Mouse (Mus musculus) embryonic facial prominence, embryonic 13.5 days (tissue): ENCODE measurements around the gene Atp1a1. TPM values are rescaled to one million over a fixed set of nuclear protein-coding genes. Genes with fewer than 3 reads are reported as not detected.

Experiments used
- ATAC-seq: fragments of 200-750 bp; cut with Nextera tagmentation; 2 replicates; pipeline ENCODE4 v1.8.0; 2017; ENCODE audit warnings: low read depth; ENCODE audit not compliant: insufficient number of reproducible peaks, insufficient read depth, low FRiP score, low TSS enrichment
- H3K27ac ChIP-seq: fragments of 300-500 bp; sonication (generic); 2 replicates; pipeline ENCODE4 v1.5.1; 2015; ENCODE audit warnings: moderate library complexity, mild to moderate bottlenecking, inconsistent platforms
- H3K27me3 ChIP-seq: fragments of 300-500 bp; sonication (generic); 2 replicates; pipeline ENCODE4 v1.6.1; 2015; ENCODE audit warnings: mild to moderate bottlenecking, inconsistent platforms
- H3K36me3 ChIP-seq: fragments of 300-500 bp; sonication (generic); 2 replicates; pipeline ENCODE4 v1.6.1; 2015; ENCODE audit warnings: mild to moderate bottlenecking, inconsistent platforms
- H3K4me1 ChIP-seq: fragments of 300-500 bp; sonication (generic); 2 replicates; pipeline ENCODE4 v1.6.1; 2015; ENCODE audit warnings: inconsistent platforms
- H3K4me2 ChIP-seq: fragments of 300-500 bp; sonication (generic); 2 replicates; pipeline ENCODE4 v1.6.1; 2015; ENCODE audit warnings: moderate library complexity, mild to moderate bottlenecking, inconsistent platforms
- H3K4me3 ChIP-seq: fragments of 300-500 bp; sonication (generic); 2 replicates; pipeline ENCODE4 v1.5.1; 2015; ENCODE audit warnings: mild to moderate bottlenecking, inconsistent platforms
- H3K9ac ChIP-seq: fragments of 300-500 bp; sonication (generic); 2 replicates; pipeline ENCODE4 v1.6.1; 2015; ENCODE audit warnings: mild to moderate bottlenecking, inconsistent platforms
- H3K9me3 ChIP-seq: fragments of 300-500 bp; sonication (generic); 2 replicates; pipeline ENCODE4 v1.6.1; 2016; ENCODE audit warnings: inconsistent platforms
- WGBS: fragments of 180-500 bp; shearing (Covaris S2); methylation state at CpG from one replicate; pipeline ENCODE4 v1.1.7; 2015; ENCODE audit warnings: mixed read lengths; 5-methylcytosine and 5-hydroxymethylcytosine counted together
- polyA plus RNA-seq: library from polyadenylated mRNA; unstranded; fragments of >200 nt; fragmentation: Nextera tagmentation; extraction: Ambion mirVana; gene quantifications from 2 replicates; pipeline ENCODE4 v1.2.1, GENCODE M21; 2015

The Atp1a1 gene
- polyA plus RNA-seq, 1 experiment from 2014 or later = 61.7 TPM

- Histone ChIP-seq H3K36me3 (no peaks in the 10 kb centered on the region), H3K27ac (peak overlapping the region; percentile 80; the same call in 1 of the 2 replicates), H3K9ac (no peak overlapping the region), H3K4me1 (peaks cover 25% of the 10 kb centered on the region), H3K4me2 (peak overlapping the region; percentile 26; the same call in 1 of the 2 replicates), H3K9me3 (no peaks in the 10 kb centered on the region), H3K27me3 (no peaks in the 10 kb centered on the region), H3K4me3 (no peak overlapping the region)
- 0 out of 2 replicates have a peak, but pooled peaks have one; percentile 10 for ATAC-seq
- 47% methylated on average over 8 of the region's 8 CpGs for WGBS
These were observed 6.7 kb upstream of the Atp1a1 start for GRCm38 (mm10) chr3:101611012-101611812.

GRCm38 (mm10) chr3:101609302-101609701 is 4.8 kb upstream of the Atp1a1 start:
- ATAC-seq = no peak
- Histone ChIP-seq H3K9me3 (no peaks in the 10 kb centered on the region), H3K36me3 (no peaks in the 10 kb centered on the region), H3K4me1 (peaks cover 35% of the 10 kb centered on the region), H3K9ac (no peak overlapping the region), H3K4me2 (no peak overlapping the region), H3K27me3 (no peaks in the 10 kb centered on the region), H3K4me3 (no peak overlapping the region), H3K27ac (no peak overlapping the region)
- 92% methylated on average over 5 of the region's 5 CpGs for WGBS

GRCm38 (mm10) chr3:101606861-101607455 is 2.5 kb upstream of the Atp1a1 start:
- H3K36me3 ChIP-seq = no peaks in the 10 kb centered on the region
- peaks cover 45% of the 10 kb centered on the region for H3K4me1 ChIP-seq
- H3K27ac ChIP-seq = no peak overlapping the region
- H3K9me3 ChIP-seq = no peaks in the 10 kb centered on the region
- H3K27me3 ChIP-seq = no peaks in the 10 kb centered on the region
- no peak for ATAC-seq
- no peak overlapping the region for H3K4me3 ChIP-seq
- no peak overlapping the region for H3K4me2 ChIP-seq
- WGBS = 73% methylated on average over 7 of the region's 7 CpGs
- no peak overlapping the region for H3K9ac ChIP-seq

GRCm38 (mm10) chr3:101605721-101606120 is 1.2 kb upstream of the Atp1a1 start:
- Histone ChIP-seq H3K4me1 (peaks cover 45% of the 10 kb centered on the region), H3K27me3 (no peaks in the 10 kb centered on the region), H3K36me3 (no peaks in the 10 kb centered on the region), H3K4me3 (no peak overlapping the region), H3K9ac (no peak overlapping the region), H3K27ac (no peak overlapping the region), H3K9me3 (no peaks in the 10 kb centered on the region), H3K4me2 (peak overlapping the region; percentile 83; the same call in 1 of the 2 replicates)
- ATAC-seq = no peak
- 34% methylated on average over 2 of the region's 2 CpGs for WGBS

GRCm38 (mm10) chr3:101605291-101605690 is 807 bp upstream of the Atp1a1 start:
- H3K27ac ChIP-seq = peak overlapping the region; percentile 97
- no peaks in the 10 kb centered on the region for H3K27me3 ChIP-seq
- 18% methylated on average over 5 of the region's 5 CpGs for WGBS
- peaks cover 48% of the 10 kb centered on the region for H3K4me1 ChIP-seq
- H3K4me2 ChIP-seq = peak overlapping the region; percentile 83
- H3K9ac ChIP-seq = no peak overlapping the region
- H3K4me3 ChIP-seq = peak overlapping the region; percentile 90
- no peaks in the 10 kb centered on the region for H3K36me3 ChIP-seq
- no peak for ATAC-seq
- no peaks in the 10 kb centered on the region for H3K9me3 ChIP-seq

- Histone ChIP-seq H3K9ac (peak overlapping the region; percentile 93), H3K4me2 (peak overlapping the region; percentile 83), H3K36me3 (no peaks in the 10 kb centered on the region), H3K4me3 (peak overlapping the region; percentile 90), H3K27ac (peak overlapping the region; percentile 97), H3K27me3 (no peaks in the 10 kb centered on the region), H3K9me3 (no peaks in the 10 kb centered on the region), H3K4me1 (peaks cover 62% of the 10 kb centered on the region)
- WGBS = under 1% methylated on average over 36 of the region's 68 CpGs
- peak; percentile 76 for ATAC-seq
These were observed 579 bp downstream of the Atp1a1 start for GRCm38 (mm10) chr3:101603661-101604549.

- Histone ChIP-seq H3K27me3 (no peaks in the 10 kb centered on the region), H3K4me1 (peaks cover 69% of the 10 kb centered on the region), H3K36me3 (no peaks in the 10 kb centered on the region), H3K4me2 (peak overlapping the region; percentile 83), H3K4me3 (peak overlapping the region; percentile 90), H3K9ac (peak overlapping the region; percentile 93), H3K9me3 (no peaks in the 10 kb centered on the region), H3K27ac (peak overlapping the region; percentile 97; the same call in 1 of the 2 replicates)
- WGBS = 40% methylated on average over 7 of the region's 7 CpGs
- no peak for ATAC-seq
These were observed 1.3 kb downstream of the Atp1a1 start for GRCm38 (mm10) chr3:101603194-101603593.

- WGBS = 64% methylated on average over 4 of the region's 4 CpGs
- Histone ChIP-seq H3K4me1 (peaks cover 75% of the 10 kb centered on the region), H3K4me2 (peak overlapping the region; percentile 83), H3K9ac (peak overlapping the region; percentile 93), H3K4me3 (peak overlapping the region; percentile 90), H3K9me3 (no peaks in the 10 kb centered on the region), H3K36me3 (no peaks in the 10 kb centered on the region), H3K27me3 (no peaks in the 10 kb centered on the region), H3K27ac (no peak overlapping the region)
- ATAC-seq = no peak
These were observed 1.9 kb downstream of the Atp1a1 start for GRCm38 (mm10) chr3:101602511-101603055.

GRCm38 (mm10) chr3:101601687-101602086 is 2.8 kb downstream of the Atp1a1 start:
- peak overlapping the region; percentile 2; the same call in 1 of the 2 replicates for H3K9ac ChIP-seq
- no peaks in the 10 kb centered on the region for H3K36me3 ChIP-seq
- H3K27me3 ChIP-seq = no peaks in the 10 kb centered on the region
- no peaks in the 10 kb centered on the region for H3K9me3 ChIP-seq
- ATAC-seq = no peak
- no peak overlapping the region for H3K4me3 ChIP-seq
- H3K4me2 ChIP-seq = peak overlapping the region; percentile 83
- 54% methylated on average over 4 of the region's 4 CpGs for WGBS
- H3K4me1 ChIP-seq = peaks cover 83% of the 10 kb centered on the region
- H3K27ac ChIP-seq = no peak overlapping the region

GRCm38 (mm10) chr3:101601003-101601525 is 3.4 kb downstream of the Atp1a1 start:
- Histone ChIP-seq H3K27ac (peak overlapping the region; percentile 66; the same call in 1 of the 2 replicates), H3K36me3 (no peaks in the 10 kb centered on the region), H3K9me3 (no peaks in the 10 kb centered on the region), H3K9ac (no peak overlapping the region), H3K4me1 (peaks cover 84% of the 10 kb centered on the region), H3K27me3 (no peaks in the 10 kb centered on the region), H3K4me3 (no peak overlapping the region), H3K4me2 (peak overlapping the region; percentile 83)
- ATAC-seq = no peak
- 64% methylated on average over 8 of the region's 8 CpGs for WGBS
